11 mouse cellular contexts compared by ENCODE assay signal in the genomic region with DNA sequence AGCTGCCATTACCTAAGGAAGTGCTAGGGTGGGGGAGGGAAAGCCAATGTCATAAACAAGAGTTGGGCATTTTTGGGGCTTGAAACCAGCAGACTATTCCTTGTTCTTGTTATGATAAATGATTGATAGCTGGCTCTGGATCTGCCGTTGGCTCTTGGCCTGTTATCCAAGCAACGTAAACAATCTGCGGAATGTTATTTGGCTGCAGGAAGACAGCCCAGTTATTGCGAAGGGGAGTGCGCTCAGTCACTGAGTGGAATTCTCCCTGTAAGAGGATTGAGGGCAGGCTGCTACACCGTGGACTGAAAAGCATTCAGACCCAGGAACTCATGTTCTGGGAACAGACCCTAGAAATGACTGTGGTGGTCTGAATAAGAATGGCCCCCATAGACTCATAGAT. TPM values are rescaled to one million over a fixed set of nuclear protein-coding genes. Genes with fewer than 3 reads are reported as not detected.
DNase-seq lines count a peak whose midpoint lies in the region; ATAC-seq and TF ChIP-seq lines count a peak whose summit lies in the region.
"Had no signal": no experiment of that assay in that cellular context is flagged by ENCODE, and none has a peak within 500 bp of the region (broad histone marks: within the 10 kb centered on the region; RNA-seq: fewer than 3 reads in every experiment).

No protein-coding gene starts in this region.

- no peak overlapping the region for H3K4me2 ChIP-seq in intestine, embryonic 15.5 days (replicated peaks)
- peak overlapping the region; percentile 58 for H3K4me2 ChIP-seq in liver, embryonic 15.5 days
- H3K4me2 ChIP-seq: midbrain, embryonic 11.5 days had no signal

- no peaks in the 10 kb centered on the region for H3K36me3 ChIP-seq in intestine, embryonic 15.5 days
- peaks cover 14% of the 10 kb centered on the region; the same call in 1 of the 2 replicates for H3K36me3 ChIP-seq in liver, embryonic 15.5 days (replicated peaks)

- no peak for TF ChIP-seq CTCF in layer of hippocampus, adult 2 months (conservative IDR thresholded peaks at IDR 0.05)

- peaks cover 27% of the 10 kb centered on the region for H3K4me1 ChIP-seq in intestine, embryonic 15.5 days (replicated peaks)
- H3K4me1 ChIP-seq in liver, embryonic 15.5 days (replicated peaks) = peaks cover 74% of the 10 kb centered on the region

- H3K27ac ChIP-seq in layer of hippocampus, adult 2 months = peak overlapping the region; percentile 51; the same call in 1 of the 2 replicates
- peak overlapping the region; percentile 65 for H3K27ac ChIP-seq in intestine, embryonic 15.5 days
- peak overlapping the region; percentile 91 for H3K27ac ChIP-seq in liver, embryonic 15.5 days (replicated peaks)

- no peaks in the 10 kb centered on the region for H3K9me3 ChIP-seq in intestine, embryonic 15.5 days
- no peaks in the 10 kb centered on the region for H3K9me3 ChIP-seq in liver, embryonic 15.5 days (replicated peaks)

- no peak overlapping the region for H3K4me3 ChIP-seq in layer of hippocampus, adult 2 months
- H3K4me3 ChIP-seq in intestine, embryonic 15.5 days (replicated peaks) = no peak overlapping the region
- peak overlapping the region; percentile 37 for H3K4me3 ChIP-seq in liver, embryonic 15.5 days (replicated peaks)

- H3K9ac ChIP-seq in intestine, embryonic 15.5 days = no peak overlapping the region
- H3K9ac ChIP-seq in liver, embryonic 15.5 days = no peak overlapping the region

- H3K27me3 ChIP-seq in intestine, embryonic 15.5 days (replicated peaks) = no peaks in the 10 kb centered on the region
- no peaks in the 10 kb centered on the region for H3K27me3 ChIP-seq in liver, embryonic 15.5 days

- ATAC-seq in intestine, embryonic 15.5 days = peak; percentile 46; the same call in 1 of the 2 replicates
- ATAC-seq in liver, embryonic 15.5 days (ENCODE audit: insufficient read depth) = no peak

- peak in 1 of 2 experiments; percentile 25 for DNase-seq in layer of hippocampus, adult 2 months (ENCODE audit: low spot score in 2 of 2)
- no peak for DNase-seq in layer of hippocampus, adult 9-10 months (ENCODE audit: low spot score)
- peak; percentile 63 to 80 for DNase-seq in lung, postnatal 4 days
- DNase-seq in adrenal gland, postnatal 4 days (ENCODE audit: low spot score in 2 of 2) = no peak
- DNase-seq in urinary bladder, postnatal 25 days (ENCODE audit: low spot score) = no peak
- no peak for DNase-seq in urinary bladder, postnatal 36 days (ENCODE audit: low spot score in 2 of 2)
- DNase-seq: cerebellum, postnatal 14 days; heart, postnatal 14 days had no signal

- WGBS in intestine, embryonic 15.5 days = 34% methylated on average over 6 of the region's 6 CpGs
- WGBS in liver, embryonic 15.5 days (ENCODE audit: insufficient replicate concordance) = 83% methylated on average over 6 of the region's 6 CpGs

RNA-seq across cellular contexts. Expression of gene Il6ra, which starts 40.3 kb away (rescaled TPM):
- 1 to 10 TPM; 5.9 to 6.1 TPM for total RNA-seq in layer of hippocampus, adult 2 months (2021)
- 2.3 and 2.8 TPM in 2 replicates for polyA plus RNA-seq in intestine, embryonic 15.5 days (2015; fragmentation: Nextera tagmentation; extraction: Ambion mirVana)
- 5.3 and 6.3 TPM in 2 replicates for polyA plus RNA-seq in liver, embryonic 15.5 days (2015; fragmentation: Nextera tagmentation; extraction: Ambion mirVana)
- 1 to 10 TPM; 3.7 to 6.4 TPM for total RNA-seq in adrenal gland, postnatal 4 days (2021)

RNA-seq across cellular contexts. Expression of gene She, which starts 41.5 kb away (rescaled TPM):
- 1 to 10 TPM; 2.8 to 3.1 TPM for total RNA-seq in layer of hippocampus, adult 2 months (2021)
- 3.7 and 3.8 TPM in 2 replicates for polyA plus RNA-seq in intestine, embryonic 15.5 days (2015; fragmentation: Nextera tagmentation; extraction: Ambion mirVana)
- 0.93 and 1.2 TPM in 2 replicates for polyA plus RNA-seq in liver, embryonic 15.5 days (2015; fragmentation: Nextera tagmentation; extraction: Ambion mirVana)
- total RNA-seq in adrenal gland, postnatal 4 days (2021) = 10 to 100 TPM; 16.2 to 16.9 TPM

Comparison
In these comparisons a context has a peak if more than half of its experiments do, and no peak if none do; other contexts are left out.
1. DNase-seq: peak in lung, postnatal 4 days (2 of 2); none in layer of hippocampus, adult 9-10 months (single experiment), adrenal gland, postnatal 4 days (0 of 2), urinary bladder, postnatal 25 days (single experiment) and urinary bladder, postnatal 36 days (0 of 2).
2. RNA of gene She, which starts 41.5 kb away (total RNA-seq): 16.2 to 16.9 TPM in adrenal gland, postnatal 4 days; 2.8 to 3.1 TPM in layer of hippocampus, adult 2 months; every median in the first group is over 4 times any median in the second.
3. Peak in every context shown above with its lines, with median percentiles within 50 percentile points of each other: H3K27ac ChIP-seq.